Comparison of ENCODE assay signal across 8 mouse cellular contexts in genomic region chr4:43010161-43011038, GRCm38 (mm10). TPM values are rescaled to one million over a fixed set of nuclear protein-coding genes. Genes with fewer than 3 reads are reported as not detected.
A peak's percentile ranks its signal among the peaks of the same experiment; 100 is the strongest.
DNase-seq lines count a peak whose midpoint lies in the region; ATAC-seq and TF ChIP-seq lines count a peak whose summit lies in the region.

Gene Fancg (minus strand): TSS chr4:43010506.

- H3K4me1 ChIP-seq in embryonic facial prominence, embryonic 11.5 days (ENCODE audit: control insufficient read depth, insufficient read depth, low read length) = no peaks in the 10 kb centered on the region
- peaks cover 14% of the 10 kb centered on the region for H3K4me1 ChIP-seq in limb, embryonic 10.5 days
- peaks cover 12% of the 10 kb centered on the region for H3K4me1 ChIP-seq in midbrain, embryonic 12.5 days
- no peaks in the 10 kb centered on the region; the same call in 1 of the 2 replicates for H3K4me1 ChIP-seq in small intestine, adult 2 months (ENCODE audit: control insufficient read depth, insufficient read depth, insufficient read length, low read length)

- peak within 1 kb of the TSS; percentile 69 for H3K9ac ChIP-seq in embryonic facial prominence, embryonic 11.5 days (replicated peaks; ENCODE audit: low read length)
- H3K9ac ChIP-seq in midbrain, embryonic 12.5 days (replicated peaks) = peak within 1 kb of the TSS; percentile 58

- no peaks in the 10 kb centered on the region for H3K27me3 ChIP-seq in embryonic facial prominence, embryonic 11.5 days (ENCODE audit: control insufficient read depth, insufficient read depth, low read length)
- H3K27me3 ChIP-seq in limb, embryonic 10.5 days (ENCODE audit: low read depth, poor library complexity, severe bottlenecking) = no peaks in the 10 kb centered on the region
- no peaks in the 10 kb centered on the region for H3K27me3 ChIP-seq in midbrain, embryonic 12.5 days
- H3K27me3 ChIP-seq in small intestine, adult 2 months (ENCODE audit: control insufficient read depth, insufficient read depth, low read length) = no peaks in the 10 kb centered on the region

- DNase-seq in 3T3-L1 (ENCODE audit: low read depth, low spot score) = peak; percentile 80
- DNase-seq in adrenal gland, postnatal 25 days = peak; percentile 87
- peak; percentile 91 for DNase-seq in embryonic facial prominence, embryonic 11.5 days (ENCODE audit: low spot score)
- peak; percentile 82 for DNase-seq in kidney, adult 11 months
- peak; percentile 87 for DNase-seq in limb, embryonic 10.5 days (ENCODE audit: low spot score)

- no peaks in the 10 kb centered on the region for H3K9me3 ChIP-seq in embryonic facial prominence, embryonic 11.5 days (replicated peaks; ENCODE audit: control insufficient read depth, low read length)
- no peaks in the 10 kb centered on the region for H3K9me3 ChIP-seq in limb, embryonic 10.5 days (replicated peaks)
- no peaks in the 10 kb centered on the region for H3K9me3 ChIP-seq in midbrain, embryonic 12.5 days

- H3K4me3 ChIP-seq in embryonic facial prominence, embryonic 11.5 days (ENCODE audit: low read depth, low read length) = peak within 1 kb of the TSS; percentile 73
- peak within 1 kb of the TSS; percentile 73 for H3K4me3 ChIP-seq in limb, embryonic 10.5 days
- H3K4me3 ChIP-seq in midbrain, embryonic 12.5 days = peak within 1 kb of the TSS; percentile 65
- peak within 1 kb of the TSS; percentile 79 for H3K4me3 ChIP-seq in small intestine, adult 2 months (ENCODE audit: low read depth, low read length)

- WGBS in embryonic facial prominence, embryonic 11.5 days = 1% methylated on average over 37 of the region's 37 CpGs
- 2% methylated on average over 37 of the region's 37 CpGs for WGBS in limb, embryonic 10.5 days
- WGBS in midbrain, embryonic 12.5 days = under 1% methylated on average over 37 of the region's 37 CpGs
- 1% methylated on average over 37 of the region's 37 CpGs for whole genome bisulfite sequencing in small intestine, adult 2 months

- TF ChIP-seq CTCF in small intestine, adult 2 months (IDR thresholded peaks at IDR 0.05; ENCODE audit: extremely low read depth, insufficient read length, insufficient replicate concordance, low read depth, low read length) = no peak

- H3K4me2 ChIP-seq in embryonic facial prominence, embryonic 11.5 days (ENCODE audit: low read depth, low read length) = peak within 1 kb of the TSS; percentile 74
- H3K4me2 ChIP-seq in midbrain, embryonic 12.5 days (replicated peaks) = peak within 1 kb of the TSS; percentile 87

- ATAC-seq in embryonic facial prominence, embryonic 11.5 days (replicated peaks; ENCODE audit: insufficient number of reproducible peaks, low FRiP score, low TSS enrichment, low read depth) = peak; percentile 92
- ATAC-seq in granulocyte monocyte progenitor cell, adult 5-6 weeks (replicated peaks; ENCODE audit: poor library complexity, severe bottlenecking) = peak; percentile 89
- peak; percentile 93 for ATAC-seq in midbrain, embryonic 12.5 days (ENCODE audit: low FRiP score, low read depth)

- H3K27ac ChIP-seq in embryonic facial prominence, embryonic 11.5 days (replicated peaks; ENCODE audit: low read depth, low read length) = peak within 1 kb of the TSS; percentile 28; the same call in 1 of the 2 replicates
- H3K27ac ChIP-seq in limb, embryonic 10.5 days = peak within 1 kb of the TSS; percentile 87
- peak within 1 kb of the TSS; percentile 35; the same call in 1 of the 2 replicates for H3K27ac ChIP-seq in midbrain, embryonic 12.5 days (replicated peaks)
- H3K27ac ChIP-seq in small intestine, adult 2 months (ENCODE audit: insufficient read depth, low read depth, low read length) = no peak within 1 kb of the TSS

- no peak; the same call in 1 of the 2 replicates for TF ChIP-seq POLR2A in small intestine, adult 2 months (IDR thresholded peaks at IDR 0.05; ENCODE audit: low read depth, low read length)

- H3K36me3 ChIP-seq in embryonic facial prominence, embryonic 11.5 days (replicated peaks; ENCODE audit: control insufficient read depth, insufficient read depth, low read depth, low read length) = no peaks in the 10 kb centered on the region
- H3K36me3 ChIP-seq in limb, embryonic 10.5 days = peaks cover 13% of the 10 kb centered on the region
- H3K36me3 ChIP-seq in midbrain, embryonic 12.5 days = no peaks in the 10 kb centered on the region
- H3K36me3 ChIP-seq in small intestine, adult 2 months (ENCODE audit: control insufficient read depth, insufficient read depth, low read length) = no peaks in the 10 kb centered on the region

RNA-seq across cellular contexts. Expression of gene Fancg, which starts in this region (rescaled TPM):
- total RNA-seq in adrenal gland, postnatal 25 days (2021) = 15.7 and 20.9 TPM in 2 replicates
- 19.7 and 22.7 TPM in 2 replicates for polyA plus RNA-seq in embryonic facial prominence, embryonic 11.5 days (2014; fragmentation: Nextera tagmentation; extraction: Ambion mirVana)
- total RNA-seq in granulocyte monocyte progenitor cell, adult 5-6 weeks (2014; fragmentation: Nextera tagmentation) = 19.9 and 29.0 TPM in 2 replicates
- total RNA-seq in granulocyte monocyte progenitor cell, adult 5-6 weeks (2017) = 18.7 and 21.8 TPM in 2 replicates
- polyA plus RNA-seq in limb, embryonic 10.5 days (2016; fragmentation: Nextera tagmentation; extraction: Ambion mirVana) = 25.5 and 26.8 TPM in 2 replicates
- polyA plus RNA-seq in midbrain, embryonic 12.5 days (2016; fragmentation: Nextera tagmentation; extraction: Ambion mirVana) = 18.3 and 24.0 TPM in 2 replicates
- polyA plus RNA-seq in small intestine, adult 2 months (2012; rRNA removed) = 3.9 and 9.5 TPM in 2 replicates
